Mouse (Mus musculus): ENCODE measurements at regions not wholly inside any gene's neighbourhood (a gene's known extent, or its start where the extent isn't known, plus 50 kb on each side); places are given as distances from the start of the nearest gene placed in this dataset.

DNA sequence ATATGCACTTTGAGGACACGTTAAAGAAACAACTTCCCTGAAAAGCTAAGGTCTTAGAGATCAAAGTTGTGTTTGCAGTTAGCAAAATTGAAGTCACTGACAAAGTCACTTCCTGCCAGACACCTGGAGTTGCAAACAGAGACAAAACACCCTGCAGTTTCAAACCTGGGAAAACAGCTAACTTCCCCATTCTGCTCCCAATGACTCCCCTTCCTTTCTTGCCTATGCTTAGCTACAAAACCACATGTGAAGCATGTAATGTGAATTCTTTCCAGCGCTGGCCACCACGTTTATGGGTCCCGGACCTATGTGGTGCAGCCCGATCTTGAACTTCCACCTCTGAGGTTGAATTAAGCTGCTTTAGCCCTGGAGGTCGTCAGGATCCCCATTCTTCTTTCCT lies 179.8 kb upstream of the Grin3a start:
- Histone ChIP-seq H3K9ac (ENCODE audit: low read length) (no peak overlapping the region), H3K4me1 (ENCODE audit: control insufficient read depth, insufficient read depth, low read length) (no peaks in the 10 kb centered on the region), H3K36me3 (ENCODE audit: control insufficient read depth, insufficient read depth, low read length) (no peaks in the 10 kb centered on the region), H3K4me3 (ENCODE audit: low read depth, low read length) (no peak overlapping the region), H3K9me3 (replicated peaks; ENCODE audit: control insufficient read depth, low read length) (no peaks in the 10 kb centered on the region), H3K4me2 (ENCODE audit: low read length) (no peak overlapping the region), H3K27me3 (replicated peaks; ENCODE audit: control insufficient read depth, insufficient read depth, low read length) (no peaks in the 10 kb centered on the region), H3K27ac (ENCODE audit: low read depth, low read length) (no peak overlapping the region)
- ATAC-seq (no peak), DNase-seq (ENCODE audit: low spot score) (no peak)
- WGBS: 64% methylated on average over 6 of the region's 6 CpGs
